Mouse (Mus musculus) left cerebral cortex, adult 2 months (tissue): ENCODE results near the gene Ank3. TPM values are rescaled to one million over a fixed set of nuclear protein-coding genes. Genes with fewer than 3 reads are reported as not detected.

Experiments
- DNase-seq, 2 experiments: peaks; one replicate each; pipeline ENCODE4 v3.0.0; 2021 to 2022; ENCODE audit warnings: low spot score in 2 of 2, mixed read lengths in 1 of 2; ENCODE audit errors: extremely low spot score in 1 of 2
- H3K27ac ChIP-seq: fragments of 200-600 bp; 2 replicates; pipeline ENCODE4 v1.8.1; 2022
- H3K4me3 ChIP-seq: fragments of 200-600 bp; 2 replicates; pipeline ENCODE4 v1.8.1; 2022
- CTCF ChIP-seq: fragments of 200-600 bp; IDR thresholded peaks from 2 replicates; pipeline ENCODE4 v1.8.1; 2022; ENCODE audit warnings: antibody characterized with exemption, mild to moderate bottlenecking, moderate library complexity
- intact Hi-C: fragments of 180-260 bp; cut with DNase I; formaldehyde crosslinking; loops from one replicate; pipeline ENCODE4 v1.15.1; 2025
- total RNA-seq, 2 experiments: library from RNA; stranded (reverse); gene quantifications; 2 replicates each; pipeline ENCODE4 v1.2.3; 2021

Ank3 gene
- total RNA-seq, 2 experiments from 2014 or later = 520 to 555 TPM

DNA sequence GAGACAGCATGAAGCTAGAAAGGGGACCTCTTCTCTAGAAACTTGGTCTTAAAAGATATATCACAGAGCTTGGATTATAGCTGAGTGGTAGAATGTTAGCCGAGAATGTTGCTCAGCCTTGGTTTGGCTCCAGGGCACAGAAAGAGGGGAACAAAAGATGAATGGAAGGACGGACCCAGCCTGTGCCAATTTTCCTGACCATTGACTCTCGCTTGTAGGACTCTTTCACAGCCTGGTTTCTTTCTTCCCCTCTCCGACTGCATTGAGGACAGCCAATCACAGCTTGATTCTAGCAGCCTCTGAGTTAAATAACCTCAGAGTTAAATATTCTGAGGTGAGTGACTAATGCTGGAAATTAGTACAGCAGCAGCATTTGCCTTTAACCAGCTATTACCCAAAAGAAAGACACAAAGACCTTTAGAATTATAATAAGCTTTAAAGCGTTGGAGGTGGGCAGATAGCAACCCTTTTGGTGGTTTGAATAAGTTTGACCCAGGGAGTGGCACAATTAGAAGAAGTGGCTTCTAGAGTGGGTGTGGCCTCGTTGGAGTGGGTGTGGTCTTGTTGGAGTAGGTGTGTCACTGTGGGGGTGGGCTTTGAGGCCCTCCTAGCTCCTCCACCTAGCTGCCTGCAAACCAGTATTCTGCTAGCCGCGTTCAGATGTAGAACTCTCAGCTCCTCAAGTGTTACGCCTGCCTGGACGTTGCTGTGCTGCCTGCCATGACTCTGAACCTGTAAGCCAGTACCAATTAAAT lies 24.6 kb upstream of the Ank3 start:
- no peak for DNase-seq
- H3K4me3 ChIP-seq = no peak overlapping the region
- TF ChIP-seq CTCF = no peak
- intact Hi-C loops = no loop called here
- H3K27ac ChIP-seq = no peak overlapping the region

DNA sequence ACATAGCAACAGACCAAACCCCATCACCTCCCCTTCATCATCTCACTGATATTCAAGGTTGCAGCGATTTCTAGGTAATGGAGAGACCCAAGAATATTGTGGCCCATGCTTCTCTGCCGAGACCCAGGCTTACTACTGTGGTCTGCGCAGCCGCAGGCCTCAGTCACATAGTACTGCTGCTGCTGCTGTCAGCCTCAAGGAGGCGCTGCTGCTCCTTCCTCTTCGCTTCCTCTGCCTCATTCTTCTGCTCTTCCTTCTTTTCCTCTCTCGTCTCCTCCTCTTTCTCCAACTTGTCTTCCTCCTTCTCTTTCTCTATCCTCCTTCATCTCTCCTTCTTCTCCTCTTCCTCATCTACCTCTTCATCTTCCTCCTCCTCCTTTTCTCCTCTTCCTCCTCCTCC lies 23.4 kb upstream of the Ank3 start:
- Histone ChIP-seq H3K27ac (no peak overlapping the region), H3K4me3 (no peak overlapping the region)
- peak; percentile 25; the same call in 1 of the 2 replicates for TF ChIP-seq CTCF
- intact Hi-C loops = no loop called here
- no peak for DNase-seq

DNA sequence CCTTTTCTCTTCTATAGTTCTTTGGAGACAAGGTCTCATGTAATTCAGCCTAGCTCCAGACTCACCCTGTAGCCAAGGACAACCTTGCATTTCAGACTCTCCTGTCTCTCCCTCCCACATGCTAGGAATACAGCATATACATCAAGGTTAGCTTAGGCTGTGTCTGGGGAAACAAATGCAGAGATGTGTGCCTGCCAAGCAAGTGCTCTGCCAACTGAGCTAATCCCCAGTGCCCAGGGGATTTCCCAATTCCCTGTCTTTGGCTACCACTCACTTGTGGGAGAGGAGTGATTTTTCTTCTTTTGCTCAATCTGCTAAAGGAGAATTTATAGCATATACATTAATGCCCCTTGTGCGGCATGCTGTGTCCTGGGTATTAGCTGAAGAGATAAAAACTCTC lies 15.4 kb upstream of the Ank3 start:
- DNase-seq = no peak
- Histone ChIP-seq H3K27ac (no peak overlapping the region), H3K4me3 (no peak overlapping the region)
- TF ChIP-seq CTCF = no peak
- intact Hi-C loops = no loop called here

DNA sequence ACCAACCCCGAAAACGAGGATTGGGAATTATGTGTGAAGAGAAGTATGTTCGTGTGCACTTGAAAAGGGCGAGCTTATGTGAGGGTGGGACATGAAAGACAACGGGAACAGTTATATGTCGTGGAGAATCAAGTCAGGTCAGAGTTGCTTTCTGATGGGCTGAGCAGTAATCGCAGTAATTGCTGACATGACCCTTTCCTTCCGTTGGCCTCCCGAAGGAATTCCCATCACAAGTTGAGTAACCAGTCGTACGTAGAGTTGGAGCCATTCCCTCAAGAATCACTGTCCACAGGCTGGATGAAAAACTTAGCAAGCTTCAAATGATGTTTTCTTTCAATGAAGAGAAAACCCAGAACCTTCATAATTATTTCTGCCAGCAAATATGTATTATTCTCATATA lies 13.9 kb upstream of the Ank3 start:
- Histone ChIP-seq H3K4me3 (no peak overlapping the region), H3K27ac (no peak overlapping the region)
- intact Hi-C loops = no loop called here
- no peak for TF ChIP-seq CTCF
- DNase-seq = no peak

DNA sequence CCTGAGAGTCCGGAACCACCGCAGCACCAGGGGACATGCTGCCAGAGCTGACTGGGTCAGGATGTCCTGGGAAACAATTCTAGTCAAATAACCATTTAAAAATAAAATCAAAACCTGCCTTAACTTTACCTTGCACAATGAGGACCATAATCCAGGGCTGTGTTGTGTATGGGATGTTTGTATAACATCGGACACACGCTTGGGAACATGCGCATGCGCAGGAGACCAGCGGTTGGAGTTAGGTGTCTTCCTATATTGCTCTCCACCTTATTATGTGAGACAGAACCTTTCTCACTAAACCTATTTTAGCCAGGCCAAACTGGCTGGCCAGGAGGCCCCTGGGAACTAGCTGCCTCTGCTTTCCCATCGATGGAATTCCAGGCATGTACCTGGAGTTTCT lies 13.4 kb upstream of the Ank3 start:
- TF ChIP-seq CTCF = no peak
- H3K4me3 ChIP-seq = no peak overlapping the region
- no peak for DNase-seq
- intact Hi-C loops = no loop called here
- no peak overlapping the region for H3K27ac ChIP-seq

DNA sequence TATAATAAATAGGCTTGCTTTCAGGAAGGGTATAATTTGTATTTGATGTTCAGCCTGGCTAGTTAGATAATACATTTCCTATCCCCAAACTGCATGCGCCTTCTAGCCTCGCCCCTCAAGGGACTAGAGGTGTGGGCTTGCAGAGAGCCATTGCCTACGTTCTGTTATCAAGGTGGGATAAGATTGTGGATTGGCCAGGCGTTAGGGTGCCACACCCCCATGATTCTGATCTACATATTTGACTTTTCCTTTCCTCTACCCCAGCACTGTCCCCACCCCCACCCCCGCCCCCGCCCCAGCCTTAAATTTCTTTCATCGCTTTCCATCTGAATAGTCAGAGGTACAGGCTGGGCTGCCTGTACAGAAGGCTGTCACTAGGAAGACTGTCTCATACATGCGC lies 11.8 kb upstream of the Ank3 start:
- intact Hi-C loops = no loop called here
- no peak for TF ChIP-seq CTCF

DNA sequence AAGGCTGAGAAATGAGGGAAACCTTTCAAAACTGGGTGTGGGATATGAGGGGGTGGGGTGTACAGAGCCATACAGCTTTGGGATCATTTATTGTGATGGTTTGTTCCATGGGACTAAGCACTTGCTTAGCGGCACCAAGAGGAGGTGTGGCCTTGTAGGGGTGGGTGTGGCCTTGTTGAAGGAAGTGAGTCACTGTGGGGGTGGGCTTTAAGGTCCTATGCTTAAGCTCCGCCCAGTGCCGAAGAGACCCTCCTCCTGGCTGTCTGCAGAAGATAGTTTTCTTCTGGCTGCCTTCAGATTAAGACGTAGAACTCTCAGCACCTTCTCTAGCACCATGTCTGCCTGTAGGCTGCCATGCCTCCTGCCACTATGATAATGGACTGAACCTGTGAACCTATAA lies 9.1 kb upstream of the Ank3 start:
- intact Hi-C loops = no loop called here
- DNase-seq = no peak
- TF ChIP-seq CTCF = no peak
- Histone ChIP-seq H3K27ac (no peak overlapping the region), H3K4me3 (no peak overlapping the region)

More for the DNA sequence above, 11.8 kb upstream of the Ank3 start:
- Histone ChIP-seq H3K4me3 (no peak overlapping the region), H3K27ac (no peak overlapping the region)
- DNase-seq = no peak

DNA sequence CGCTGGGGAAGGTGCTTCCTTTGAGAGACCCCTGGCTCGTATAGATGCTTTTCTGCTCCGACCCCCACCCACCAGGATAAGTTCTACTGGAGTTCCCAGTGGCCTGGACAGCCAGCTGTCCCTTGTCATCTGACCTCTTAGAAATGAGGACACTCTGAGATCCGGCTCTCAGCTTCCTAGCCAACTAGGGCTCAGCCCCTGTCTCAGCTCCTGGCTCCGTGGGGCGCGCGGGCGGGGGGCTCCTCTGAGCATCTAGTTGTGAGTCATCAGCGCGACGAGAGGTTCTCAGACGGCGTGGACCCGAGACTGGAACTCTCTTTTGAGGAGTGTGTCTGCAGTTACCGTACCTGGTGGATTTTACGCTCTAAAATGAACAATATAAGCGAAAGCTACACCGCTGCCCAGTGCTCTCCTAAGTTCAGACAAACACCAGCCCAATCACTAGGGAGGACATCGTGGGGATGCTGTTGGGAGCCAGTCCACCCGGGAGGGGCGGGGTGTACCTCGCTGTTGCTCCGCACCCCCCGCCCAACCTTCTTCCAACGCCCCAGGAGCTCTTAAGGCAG lies 293 bp upstream of the Ank3 start:
- H3K27ac ChIP-seq = no peak overlapping the region
- TF ChIP-seq CTCF = no peak
- intact Hi-C loops = no loop called here
- no peak for DNase-seq
- H3K4me3 ChIP-seq = peak overlapping the region; percentile 50

DNA sequence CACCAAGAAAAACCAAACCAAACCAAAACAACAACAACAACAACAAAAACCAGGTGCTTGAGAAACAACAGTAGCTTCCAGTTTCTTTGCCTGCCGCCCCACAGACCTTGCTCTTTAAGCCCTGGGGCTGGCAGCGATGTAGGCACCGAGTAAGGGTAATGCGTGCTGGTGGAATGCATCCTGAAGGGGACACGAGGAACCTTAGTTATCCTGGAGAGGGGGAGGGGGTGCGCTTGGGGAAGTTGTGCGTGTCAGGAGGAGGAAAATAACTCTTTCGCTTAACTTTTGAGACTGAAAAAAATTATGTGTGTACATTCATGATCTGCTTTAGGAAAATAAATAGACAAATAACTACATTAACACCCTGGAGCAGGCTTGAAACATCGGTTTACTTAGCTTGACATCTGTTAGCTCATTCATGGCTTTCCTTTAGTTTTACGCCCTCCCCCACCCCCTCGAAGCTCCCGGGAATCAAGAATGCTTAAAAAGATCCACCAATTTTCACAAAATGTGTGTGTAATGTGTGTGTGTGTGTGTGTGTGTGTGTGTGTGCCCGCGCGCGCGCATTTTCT lies 1.3 kb downstream of the Ank3 start:
- no peak for DNase-seq
- Histone ChIP-seq H3K4me3 (no peak overlapping the region; the same call in 1 of the 2 replicates), H3K27ac (no peak overlapping the region)
- intact Hi-C loops = no loop called here
- no peak for TF ChIP-seq CTCF

DNA sequence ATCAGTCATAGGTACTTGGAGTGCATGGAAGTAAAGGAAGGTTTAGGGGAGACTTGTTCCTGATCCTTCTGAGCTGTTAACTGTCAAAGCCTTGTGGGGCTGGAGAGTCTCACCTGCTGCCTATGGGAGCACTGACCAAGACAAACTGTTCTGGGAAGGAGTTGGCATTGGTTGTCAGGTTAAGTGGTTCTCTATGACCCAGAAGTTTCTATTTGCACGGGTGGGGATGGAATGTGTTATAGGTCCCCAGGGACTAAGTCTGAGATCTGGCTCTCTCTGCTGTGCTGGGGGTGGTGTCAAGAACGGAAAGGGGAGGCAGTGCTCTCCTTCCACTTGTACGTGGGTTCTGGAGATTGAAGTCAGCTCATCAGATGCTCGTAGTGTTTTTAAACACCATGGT lies 6.9 kb downstream of the Ank3 start:
- intact Hi-C loops = no loop called here
- DNase-seq = no peak
- no peak overlapping the region for H3K27ac ChIP-seq
- no peak overlapping the region for H3K4me3 ChIP-seq
- TF ChIP-seq CTCF = no peak

DNA sequence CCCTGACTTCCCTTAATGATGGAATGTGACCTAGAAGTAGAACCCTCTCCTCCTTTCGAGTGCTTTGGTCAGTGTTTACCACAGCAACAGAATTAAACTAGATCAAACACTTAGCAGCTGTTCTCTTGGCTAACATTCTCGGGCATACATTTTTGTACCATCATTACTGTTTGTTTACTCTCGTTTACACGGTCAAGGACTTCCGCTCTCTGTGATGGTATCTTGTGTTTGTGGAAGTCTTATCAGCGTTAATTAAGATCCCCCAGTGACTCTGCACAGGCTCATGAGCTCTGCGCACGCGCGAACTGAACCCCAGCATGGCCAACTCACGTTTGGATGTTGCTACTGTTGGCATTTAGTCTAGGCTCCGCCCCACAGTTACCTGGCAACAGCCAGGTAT lies 16.3 kb downstream of the Ank3 start:
- Histone ChIP-seq H3K4me3 (no peak overlapping the region), H3K27ac (no peak overlapping the region)
- intact Hi-C loops = no loop called here
- TF ChIP-seq CTCF = no peak
- DNase-seq = no peak

DNA sequence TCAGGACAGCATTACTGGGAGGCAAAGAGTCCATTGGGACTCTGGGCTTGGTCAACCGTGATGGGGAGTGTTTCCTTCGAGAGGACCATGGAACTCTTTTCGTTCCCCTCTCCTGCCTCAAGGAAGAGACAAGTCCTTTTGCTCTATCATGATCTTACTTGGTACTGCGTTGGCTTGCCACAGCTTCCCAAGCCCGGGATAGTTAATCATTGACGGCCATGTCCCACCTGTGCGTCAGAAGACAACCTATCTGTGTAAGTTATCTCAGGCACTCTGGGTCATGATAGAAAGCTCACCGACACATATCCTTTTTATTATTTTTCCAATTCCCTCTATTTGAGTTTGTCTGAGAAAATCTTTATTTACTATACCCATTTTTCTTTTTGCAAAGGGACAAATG lies 20.1 kb downstream of the Ank3 start:
- intact Hi-C loops = no loop called here

DNA sequence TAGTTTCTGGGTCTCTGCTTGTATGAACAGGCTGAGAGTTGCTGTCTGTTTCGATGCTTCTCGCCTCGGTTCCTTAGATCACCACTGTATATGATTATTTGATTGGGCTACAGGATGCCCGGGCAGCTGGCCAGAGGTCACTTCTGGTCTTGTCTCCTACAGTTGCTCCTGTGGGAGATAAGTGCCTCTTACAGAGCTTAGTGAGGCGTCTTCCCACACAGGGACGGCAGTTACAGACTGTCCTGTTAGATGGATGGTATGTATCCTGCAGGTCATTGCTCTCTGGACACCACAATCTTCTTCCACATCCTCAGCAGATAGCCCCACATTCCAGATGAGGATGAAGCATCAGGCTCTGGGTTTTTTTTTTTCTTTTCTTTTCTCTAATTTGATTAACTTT lies 21.7 kb downstream of the Ank3 start:
- intact Hi-C loops = no loop called here
- TF ChIP-seq CTCF = no peak
- no peak overlapping the region for H3K27ac ChIP-seq
- no peak overlapping the region for H3K4me3 ChIP-seq
- no peak for DNase-seq

More for the DNA sequence above, 20.1 kb downstream of the Ank3 start:
- Histone ChIP-seq H3K4me3 (no peak overlapping the region), H3K27ac (no peak overlapping the region)
- TF ChIP-seq CTCF = no peak
- no peak for DNase-seq
